Mouse (Mus musculus): Measurements from ENCODE around the gene Cox14.

The Cox14 gene

DNA sequence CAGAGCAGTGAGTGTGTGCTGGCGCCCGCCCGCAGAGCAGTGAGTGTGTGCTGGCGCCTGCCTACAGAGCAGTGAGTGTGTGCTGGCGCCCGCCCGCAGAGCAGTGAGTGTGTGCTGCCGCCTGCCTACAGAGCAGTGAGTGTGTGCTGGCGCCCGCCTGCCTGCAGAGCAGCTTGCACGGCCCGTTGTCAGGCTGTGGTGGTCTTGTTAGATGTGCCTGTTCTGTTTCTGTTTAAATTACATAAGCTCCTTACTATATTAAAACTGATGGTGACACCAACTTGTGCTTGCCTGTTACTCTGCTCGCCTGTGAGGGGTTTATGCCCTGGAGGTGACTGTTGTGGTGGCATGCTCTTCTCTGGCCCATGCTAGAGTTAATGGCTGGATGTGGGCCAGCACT is 17.2 kb upstream of the Cox14 start:
- DNase-seq (ENCODE audit: low spot score in 2 of 2): no peak

DNA sequence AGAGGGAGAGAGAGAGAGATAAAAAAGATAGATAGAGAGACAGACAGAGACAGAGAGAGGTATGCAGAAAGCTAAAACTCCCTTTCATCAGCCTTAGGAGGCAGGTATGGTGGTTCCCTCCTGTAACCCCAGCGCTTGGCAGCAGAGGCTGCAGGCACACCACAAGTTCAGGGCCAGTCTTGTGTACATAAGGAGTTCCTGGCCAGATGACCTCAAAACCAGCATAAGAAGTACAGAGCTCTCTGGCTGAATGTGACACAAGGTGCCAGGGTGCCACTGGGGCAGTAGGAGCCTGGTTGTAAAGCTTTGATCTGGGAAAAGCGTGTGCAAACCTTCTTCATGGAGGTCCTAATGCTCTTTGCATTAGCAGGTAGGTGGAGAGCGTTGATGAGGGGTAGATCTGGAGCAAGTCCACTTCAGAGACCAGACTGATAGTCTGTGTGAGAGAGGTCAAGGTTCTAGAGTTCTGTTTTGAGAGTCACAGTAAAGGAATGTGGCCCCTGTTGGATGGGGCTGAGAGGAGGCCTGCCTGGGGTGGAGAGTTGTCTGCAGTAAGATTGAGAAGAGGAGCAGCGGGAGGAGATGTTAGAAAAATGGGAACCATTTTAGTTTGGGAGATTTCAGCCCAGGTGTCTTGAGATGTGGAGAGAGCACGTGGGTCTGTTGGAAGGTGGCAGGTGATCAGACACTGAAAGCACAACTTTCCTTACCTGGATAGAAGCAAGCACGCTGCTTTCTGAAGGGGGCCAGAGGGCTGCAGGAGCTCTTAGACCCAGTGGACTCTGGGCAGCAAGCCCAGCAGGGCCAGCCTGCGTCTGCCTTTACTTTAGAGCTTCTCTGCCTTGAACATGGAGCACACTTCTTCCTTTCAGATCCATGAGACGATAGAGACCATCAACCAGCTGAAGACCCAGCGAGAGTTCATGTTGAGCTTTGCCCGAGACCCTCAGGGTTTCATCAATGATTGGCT is 14.9 kb upstream of the Cox14 start:
- DNase-seq (ENCODE audit: low spot score in 2 of 2): no peak

DNA sequence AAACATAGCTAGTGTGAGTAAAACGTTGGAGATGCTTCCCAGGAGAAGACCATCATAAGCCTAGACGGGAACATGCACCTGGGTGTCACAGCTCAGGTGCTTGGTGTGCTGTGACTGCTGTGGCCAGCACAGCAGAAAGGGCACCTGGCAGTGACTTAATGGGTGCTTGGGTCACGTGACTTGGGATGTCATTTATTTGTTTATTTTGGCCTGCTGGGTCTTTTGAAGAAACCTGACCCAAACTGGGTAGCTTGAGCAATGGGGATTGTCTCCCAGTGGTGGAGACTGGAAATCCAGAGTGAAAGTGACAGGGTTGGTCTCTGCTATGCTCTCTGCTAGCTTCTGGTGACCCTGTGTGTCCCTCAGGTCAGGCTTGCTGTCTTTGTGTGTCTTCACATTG is 13.9 kb upstream of the Cox14 start:
- DNase-seq (ENCODE audit: low spot score in 2 of 2): no peak

DNA sequence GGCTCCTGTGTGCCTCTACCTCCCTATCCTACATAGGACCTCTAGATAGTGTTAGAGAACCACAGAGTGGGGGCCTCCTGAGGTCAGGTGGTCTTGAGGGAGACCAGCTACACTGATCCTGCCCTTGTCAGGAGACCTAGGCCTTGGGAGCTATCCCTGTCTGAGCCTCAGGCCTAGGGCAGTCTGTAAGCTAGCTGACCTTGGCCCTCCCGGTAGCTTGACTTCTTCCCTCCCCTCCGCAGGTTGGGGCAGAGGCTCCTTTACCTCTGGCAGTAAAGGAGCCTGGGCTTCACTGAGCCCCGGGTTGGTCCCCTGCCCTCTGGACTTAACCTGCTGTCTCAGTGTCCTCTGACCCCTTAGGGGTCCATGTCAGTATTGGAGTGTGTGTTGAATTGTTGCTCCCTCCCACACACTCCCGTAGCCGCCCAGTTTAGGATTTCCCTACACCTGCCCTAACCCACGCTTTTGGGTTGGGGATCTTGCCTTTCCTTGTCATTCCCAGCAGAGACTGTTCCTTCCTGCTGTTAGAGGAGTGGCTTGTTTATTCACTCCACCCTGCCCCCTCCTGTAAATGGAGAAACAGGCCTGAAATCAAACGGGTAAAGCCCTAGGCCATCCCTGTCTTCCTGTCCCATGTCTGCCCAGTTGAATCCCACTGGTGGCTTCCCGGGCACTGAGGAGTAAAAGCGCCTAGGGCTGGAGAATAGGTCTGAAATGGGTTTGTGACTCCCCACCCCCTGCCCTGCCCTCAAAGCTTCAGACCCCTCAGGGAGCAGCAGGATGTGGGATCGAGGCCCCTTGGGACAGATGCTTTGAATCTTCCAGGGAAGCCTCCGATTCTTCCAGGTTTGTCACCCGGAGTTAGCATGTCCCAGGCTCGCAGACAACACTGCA is 12.5 kb upstream of the Cox14 start:
- no peak for DNase-seq (ENCODE audit: low spot score in 2 of 2)

DNA sequence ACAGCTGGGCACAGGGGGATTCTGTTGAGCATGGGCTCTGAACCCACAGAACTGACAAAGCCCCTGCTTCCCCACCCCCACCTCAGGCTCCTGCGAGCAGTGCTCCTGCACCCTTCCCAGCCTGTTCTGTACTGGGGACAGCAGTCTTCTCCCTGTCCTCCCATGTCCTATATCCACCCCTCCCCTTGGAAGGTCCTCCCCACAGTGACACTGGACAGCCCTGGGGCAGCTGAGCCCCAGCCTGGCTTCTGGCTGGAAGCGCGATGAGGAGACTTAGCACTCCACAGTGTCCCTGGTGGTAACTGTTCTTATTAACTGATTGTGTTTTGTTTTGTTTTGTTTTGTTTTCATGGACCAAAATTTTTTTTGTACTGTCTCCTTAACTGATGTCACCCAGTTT is 11.8 kb upstream of the Cox14 start:
- DNase-seq (ENCODE audit: low spot score in 2 of 2): no peak

DNA sequence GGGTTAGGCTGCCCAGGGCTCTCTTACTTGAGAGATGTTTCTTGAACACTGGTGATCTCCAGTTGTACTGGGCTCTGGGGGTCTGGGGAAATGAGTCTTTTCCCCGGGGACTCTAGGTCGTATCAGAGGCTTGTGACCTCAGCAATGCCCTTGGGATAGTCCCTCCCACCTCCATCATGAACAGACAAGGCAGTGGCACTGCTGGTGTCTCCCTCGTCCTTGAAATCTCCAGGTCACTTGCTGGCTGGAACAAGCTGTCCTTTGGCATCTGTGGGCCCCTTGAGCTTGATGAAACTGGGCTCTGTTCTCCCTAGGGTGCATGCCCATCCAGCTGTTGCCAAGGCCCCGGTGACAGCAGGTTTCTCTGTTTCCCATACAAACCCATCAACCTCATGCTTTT is 11.2 kb upstream of the Cox14 start:
- no peak for DNase-seq (ENCODE audit: low spot score in 2 of 2)

DNA sequence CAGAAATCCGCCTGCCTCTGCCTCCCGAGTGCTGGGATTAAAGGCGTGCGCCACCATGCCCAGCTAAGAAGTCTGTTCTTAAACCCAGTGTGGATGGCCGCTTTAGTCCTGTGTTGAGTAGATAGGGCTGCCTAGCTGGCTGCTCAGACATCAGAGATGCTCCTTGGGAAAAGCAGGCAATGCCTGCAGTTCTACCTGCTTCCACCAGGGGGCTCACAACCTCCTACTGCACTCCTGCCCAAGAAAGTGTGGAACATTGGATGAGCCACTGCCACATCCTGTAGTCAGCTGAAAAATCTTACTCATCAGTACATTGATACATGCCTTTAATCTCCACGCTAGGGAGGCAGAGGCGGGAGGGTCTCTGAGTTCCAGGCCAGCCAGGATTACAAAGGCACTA is 10.6 kb upstream of the Cox14 start:
- DNase-seq (ENCODE audit: low spot score in 2 of 2): peak; percentile 46 to 58

DNA sequence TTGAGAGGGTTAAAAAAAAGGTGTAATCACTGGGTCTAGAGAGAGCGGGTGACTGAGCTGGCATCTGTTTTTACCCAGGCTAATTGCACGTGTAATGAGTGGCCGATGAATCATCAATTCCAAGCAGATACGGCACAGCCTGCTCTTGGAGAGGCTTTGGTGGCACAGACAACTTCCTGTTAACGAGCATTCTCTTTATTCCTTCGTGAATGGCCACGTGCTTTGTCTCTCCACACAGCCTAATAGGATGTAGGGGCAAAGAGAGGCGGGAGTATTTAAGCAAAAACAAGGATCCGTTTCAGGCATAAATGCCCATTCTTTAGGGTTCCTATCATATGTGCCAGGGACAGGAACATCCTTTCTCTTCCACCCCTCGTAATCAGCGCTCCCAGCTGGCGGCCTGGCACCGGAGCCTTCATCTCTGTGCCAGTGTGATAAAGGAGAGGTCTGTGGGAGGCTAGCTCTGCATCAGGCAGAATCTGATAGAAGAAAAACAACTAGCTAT is 10.0 kb upstream of the Cox14 start:
- DNase-seq (ENCODE audit: low spot score in 2 of 2): no peak

DNA sequence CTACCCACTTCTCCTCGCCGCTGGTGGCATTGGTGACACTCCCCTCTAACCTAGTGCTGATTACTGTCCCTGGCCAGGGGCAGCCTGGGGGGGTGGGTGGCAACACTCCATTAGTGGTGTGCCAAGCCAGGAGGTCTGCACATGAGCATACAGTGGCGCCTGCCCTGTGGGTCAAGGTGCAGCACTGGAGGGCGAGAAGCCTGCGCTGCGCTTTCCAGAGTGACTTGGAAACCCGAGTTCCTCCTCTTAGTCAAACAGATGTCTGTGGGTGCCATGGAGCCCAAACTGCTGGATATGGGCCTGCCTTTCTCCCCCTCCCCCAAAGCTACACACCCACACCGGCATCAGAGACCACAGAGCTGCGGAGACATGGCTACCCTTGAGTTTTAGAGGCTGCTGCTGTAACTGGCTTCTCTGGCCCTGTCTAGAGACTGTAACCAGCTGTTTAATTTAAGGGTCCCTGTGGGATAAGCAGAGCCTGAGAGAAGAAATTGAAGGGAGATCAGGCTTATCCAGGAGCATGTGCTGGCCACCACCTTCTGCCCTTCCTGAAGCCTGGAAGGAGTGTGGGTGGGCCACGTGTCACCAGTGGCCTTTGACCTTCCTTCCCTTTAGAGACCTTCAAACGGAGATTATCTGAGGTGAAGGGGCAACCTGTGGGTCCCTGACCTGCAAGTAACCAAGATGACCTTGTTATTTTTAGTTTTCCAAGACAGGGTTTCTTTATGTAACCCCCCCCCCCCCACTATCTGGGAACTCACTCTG is 9.3 kb upstream of the Cox14 start:
- no peak for DNase-seq (ENCODE audit: low spot score in 2 of 2)

DNA sequence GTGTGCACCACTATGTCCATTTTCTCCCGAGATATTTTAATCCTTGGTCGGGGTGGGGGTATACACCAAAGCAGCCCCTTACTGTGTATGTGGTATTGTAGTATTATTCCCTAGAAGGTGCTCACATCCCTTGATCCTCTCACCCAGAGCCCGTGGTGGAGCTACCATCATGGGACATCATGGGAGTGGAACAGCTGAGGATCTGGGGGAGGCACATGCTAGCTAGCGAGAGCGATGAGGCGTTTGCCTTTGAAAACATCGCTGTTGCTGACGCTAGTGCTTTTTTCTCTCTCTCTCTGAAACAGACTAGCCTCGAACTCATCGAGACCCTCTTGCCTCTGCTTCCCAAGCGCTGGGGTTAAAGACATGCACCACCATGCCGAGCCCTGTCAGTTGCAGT is 8.6 kb upstream of the Cox14 start:
- DNase-seq (ENCODE audit: low spot score in 2 of 2): no peak

DNA sequence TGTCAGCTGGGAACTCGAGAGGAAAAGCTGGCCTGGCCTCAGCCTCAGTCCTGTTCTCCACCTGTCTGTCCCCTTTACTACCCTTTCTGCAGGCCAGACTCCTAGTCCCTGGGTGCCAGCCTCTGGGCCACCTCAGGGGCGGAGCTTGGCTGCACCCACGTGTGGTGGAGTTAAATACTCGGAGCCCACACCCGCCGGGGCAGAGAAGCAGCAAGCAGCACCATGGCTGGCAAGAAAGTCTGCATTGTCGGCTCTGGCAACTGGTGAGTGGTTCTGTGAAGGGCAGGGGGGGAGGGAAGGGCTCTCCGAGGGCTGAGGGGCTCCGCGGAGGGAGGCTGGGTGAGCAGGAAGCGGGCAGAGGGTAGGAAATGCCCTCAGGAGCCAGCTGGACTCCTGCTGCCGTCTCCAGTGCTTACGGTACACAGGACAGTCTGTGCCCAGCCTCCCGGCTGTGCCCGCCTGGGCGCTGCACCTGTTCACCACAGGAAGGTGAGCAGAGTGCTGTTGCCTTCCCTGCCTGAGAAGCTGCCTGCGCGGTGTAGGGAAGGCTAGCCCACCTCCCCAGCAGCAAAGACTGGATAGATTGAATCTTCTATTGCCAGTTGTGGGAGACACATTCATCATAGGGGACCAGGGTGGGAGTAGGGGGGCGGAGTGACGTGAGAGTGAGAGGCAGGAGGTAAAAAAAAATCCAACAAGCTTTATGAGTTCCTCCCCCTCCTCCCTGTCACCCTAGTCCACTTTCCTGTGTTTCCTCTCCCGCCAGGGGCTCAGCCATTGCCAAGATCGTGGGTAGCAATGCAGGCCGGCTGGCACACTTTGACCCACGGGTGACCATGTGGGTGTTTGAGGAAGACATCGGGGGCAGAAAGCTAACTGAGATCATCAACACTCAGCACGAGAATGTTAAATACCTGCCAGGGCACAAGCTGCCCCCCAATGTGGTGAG is 7.8 kb upstream of the Cox14 start, which contains the start of gene Gpd1:
Gene Gpd1 (plus strand): TSS at position 130 of the 949 bp plus-strand sequence.
- DNase-seq (ENCODE audit: low spot score in 2 of 2): no peak

DNA sequence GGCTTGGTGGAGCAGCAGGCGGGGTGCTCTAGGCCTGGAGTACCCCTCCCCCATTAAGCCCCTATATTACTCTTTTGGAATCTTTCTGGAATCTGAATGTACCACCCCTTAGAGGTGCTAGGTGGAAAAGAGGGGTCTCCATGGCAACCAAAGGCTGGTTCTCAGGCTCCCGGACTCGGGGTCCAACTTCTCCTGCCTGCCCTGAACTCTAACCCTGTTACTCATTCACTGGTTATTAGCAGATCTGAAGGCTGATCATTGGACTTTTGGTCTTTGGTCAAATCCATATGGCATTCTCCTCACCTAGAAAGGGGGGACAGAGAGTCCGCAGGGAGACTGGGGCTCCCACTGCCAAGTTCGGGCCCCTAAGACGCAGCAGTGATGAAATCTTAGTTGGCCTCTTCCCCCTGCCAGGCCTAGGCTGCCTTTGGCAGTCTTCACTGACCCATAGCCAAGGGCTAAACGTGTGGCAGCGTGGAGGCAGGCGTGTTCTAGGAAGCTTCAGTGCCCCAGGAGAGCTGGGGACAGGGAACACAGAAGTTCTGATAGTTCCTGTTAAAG is 6.9 kb upstream of the Cox14 start:
- DNase-seq (ENCODE audit: low spot score in 2 of 2): no peak

DNA sequence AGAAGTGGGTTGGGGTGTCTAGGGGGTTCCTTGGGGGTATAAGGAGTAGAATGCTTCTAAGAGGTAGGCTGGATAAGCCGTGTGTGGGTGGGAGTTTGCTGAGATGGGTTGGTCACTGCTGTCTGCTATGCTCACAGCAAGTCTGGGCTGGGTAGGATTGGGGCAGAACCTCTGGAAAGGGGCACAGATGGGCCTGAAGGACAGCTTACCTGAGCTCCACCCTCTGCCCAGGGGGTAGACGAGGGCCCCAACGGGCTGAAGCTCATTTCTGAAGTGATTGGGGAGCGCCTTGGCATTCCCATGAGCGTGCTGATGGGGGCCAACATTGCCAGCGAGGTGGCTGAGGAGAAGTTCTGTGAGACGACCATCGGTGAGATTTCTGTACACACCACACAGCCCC is 5.6 kb upstream of the Cox14 start:
- DNase-seq (ENCODE audit: low spot score in 2 of 2): no peak

DNA sequence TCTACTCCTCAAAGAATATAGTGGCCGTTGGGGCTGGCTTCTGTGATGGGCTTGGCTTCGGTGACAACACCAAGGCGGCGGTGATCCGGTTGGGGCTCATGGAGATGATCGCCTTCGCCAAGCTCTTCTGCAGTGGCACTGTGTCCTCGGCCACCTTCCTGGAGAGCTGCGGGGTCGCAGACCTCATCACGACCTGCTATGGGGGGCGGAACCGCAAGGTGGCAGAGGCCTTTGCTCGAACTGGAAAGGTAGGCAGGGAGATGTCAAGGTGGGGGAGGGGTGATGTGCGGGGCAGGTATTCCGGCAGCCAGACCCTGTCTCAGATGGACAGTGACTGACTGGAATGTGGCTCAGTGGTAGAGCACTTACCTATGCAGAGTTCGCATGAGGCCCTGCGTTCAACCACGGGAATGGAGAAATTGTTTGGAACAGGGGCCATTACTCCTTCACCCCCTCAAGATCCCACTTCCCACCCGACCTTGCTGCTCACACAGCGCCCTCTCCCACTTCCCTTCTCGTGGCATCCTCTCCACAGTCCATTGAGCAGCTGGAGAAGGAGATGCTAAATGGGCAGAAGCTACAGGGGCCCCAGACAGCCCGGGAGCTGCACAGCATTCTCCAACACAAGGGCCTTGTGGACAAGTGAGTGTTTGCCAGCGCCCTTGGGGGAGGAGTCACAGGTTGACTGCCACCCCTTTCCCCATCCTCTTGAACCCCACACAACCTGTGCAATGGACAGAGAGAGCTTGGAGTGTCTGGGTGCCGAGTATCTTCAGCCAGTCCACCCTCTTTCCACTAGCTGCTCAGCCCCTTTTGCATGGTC is 3.3 kb upstream of the Cox14 start:
- no peak for DNase-seq (ENCODE audit: low spot score in 2 of 2)

DNA sequence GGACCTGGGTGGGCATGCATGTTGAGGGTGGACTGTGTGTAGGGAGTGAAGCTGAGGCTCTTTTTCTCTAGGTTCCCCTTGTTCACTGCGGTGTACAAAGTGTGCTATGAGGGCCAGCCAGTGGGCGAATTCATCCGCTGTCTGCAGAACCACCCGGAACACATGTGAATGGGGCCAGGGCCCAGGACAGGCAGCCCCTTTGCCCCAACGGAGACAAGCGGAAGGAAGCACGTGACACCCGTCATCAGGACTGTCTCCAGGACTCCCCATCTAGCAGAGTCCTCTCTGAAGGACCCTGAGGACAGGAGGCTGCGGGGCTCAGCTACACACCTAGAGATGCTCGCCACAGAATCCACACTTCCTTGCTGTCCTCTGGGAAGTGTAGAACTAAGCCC is 2.3 kb upstream of the Cox14 start:
- no peak for DNase-seq (ENCODE audit: low spot score in 2 of 2)

DNA sequence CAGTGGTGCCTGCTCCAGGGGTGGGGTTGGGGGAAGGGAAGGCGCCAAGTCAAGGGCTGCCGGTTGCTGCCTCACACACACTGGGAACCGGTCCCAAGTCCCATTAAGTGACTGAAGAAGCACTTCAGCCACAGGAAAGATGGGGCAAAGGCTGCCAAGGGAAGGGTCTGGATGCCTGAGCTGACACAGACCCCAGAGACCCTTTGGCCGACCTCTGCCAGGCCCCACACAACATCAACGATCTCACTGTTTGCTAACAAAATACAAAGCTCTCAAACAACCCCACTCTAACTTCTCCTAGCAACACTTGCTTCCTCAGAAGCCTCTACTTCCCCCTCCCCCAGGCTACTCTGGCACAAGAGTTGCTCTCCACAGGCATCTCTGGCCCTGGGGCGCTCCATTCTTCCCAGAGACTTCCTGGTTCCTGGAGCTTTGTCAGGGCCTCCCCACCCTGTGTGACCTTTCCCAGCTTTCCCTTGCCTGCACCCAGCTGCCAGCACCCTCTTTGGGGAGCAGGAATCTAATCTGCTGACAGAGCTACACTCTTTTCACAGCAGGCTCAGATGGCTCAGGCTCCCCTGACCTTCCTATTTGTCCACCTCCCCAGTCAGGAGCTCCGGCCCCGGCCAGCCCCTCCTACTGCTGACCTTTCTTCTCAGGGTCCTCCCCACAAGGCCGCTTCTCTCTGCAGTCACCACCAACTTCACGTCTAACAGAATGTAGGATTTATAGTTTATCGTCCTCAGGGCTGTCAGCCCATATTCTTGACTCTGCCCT is 1.7 kb upstream of the Cox14 start:
- DNase-seq (ENCODE audit: low spot score in 2 of 2): no peak

DNA sequence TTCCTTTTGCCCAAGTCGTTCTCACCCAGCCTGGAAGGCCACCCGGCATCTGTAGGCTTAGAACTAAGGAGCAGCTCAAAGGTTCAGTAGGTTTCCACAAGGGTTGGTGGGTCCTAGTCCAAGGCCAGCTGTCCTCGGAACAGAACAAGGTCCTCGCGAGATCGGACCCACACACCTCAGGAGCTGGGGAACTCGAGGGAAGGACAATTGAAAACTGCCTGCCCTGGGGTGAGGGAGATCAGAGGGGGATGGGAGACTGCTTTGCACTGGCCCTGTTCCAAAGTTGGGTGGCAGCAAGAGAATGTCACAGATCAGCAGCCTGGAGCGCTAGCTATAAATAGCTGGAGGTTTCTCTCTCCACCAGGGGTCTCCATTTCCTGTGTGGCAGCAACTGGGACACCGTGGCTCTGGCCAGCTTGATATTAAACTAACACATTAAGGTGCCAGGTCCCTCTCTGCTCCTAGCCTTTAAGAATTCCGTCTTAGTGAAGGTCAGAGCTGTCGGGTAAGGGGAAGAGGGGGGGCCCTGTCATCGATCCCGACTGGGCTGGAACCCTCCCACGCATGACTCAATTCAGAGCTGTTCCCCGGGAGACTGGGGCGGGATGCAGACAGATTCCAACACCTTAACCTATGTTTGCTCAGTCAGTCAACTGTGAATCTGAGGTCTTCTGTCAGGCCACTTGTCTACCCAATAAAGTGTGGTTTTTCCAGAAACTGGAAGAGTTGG is 961 bp upstream of the Cox14 start:
- no peak for DNase-seq (ENCODE audit: low spot score in 2 of 2)

DNA sequence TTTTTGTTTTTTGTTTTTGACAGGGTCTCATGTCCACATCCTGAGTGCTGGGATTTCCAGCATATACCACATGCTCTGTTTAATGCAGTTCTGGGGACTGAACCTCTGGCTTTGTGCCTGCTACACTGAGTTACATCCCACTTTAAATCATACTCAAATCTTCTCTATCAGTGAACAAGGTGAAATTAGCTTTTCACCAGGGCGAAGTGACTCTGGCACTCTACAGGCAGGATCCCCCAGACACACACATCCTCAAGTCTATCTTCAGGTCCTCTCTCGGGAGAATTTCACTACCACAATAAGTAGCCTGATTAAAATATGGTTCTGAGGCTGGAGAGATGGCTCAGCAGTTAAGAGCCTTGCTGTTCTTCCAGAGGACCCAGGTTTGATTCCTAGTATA is 1.1 kb downstream of the Cox14 start:
- no peak for DNase-seq (ENCODE audit: low spot score in 2 of 2)

Measured in natural killer cell, adult 2 months (primary cell).